Mouse (Mus musculus): Measurements from ENCODE around the gene Mast4.

DNA sequence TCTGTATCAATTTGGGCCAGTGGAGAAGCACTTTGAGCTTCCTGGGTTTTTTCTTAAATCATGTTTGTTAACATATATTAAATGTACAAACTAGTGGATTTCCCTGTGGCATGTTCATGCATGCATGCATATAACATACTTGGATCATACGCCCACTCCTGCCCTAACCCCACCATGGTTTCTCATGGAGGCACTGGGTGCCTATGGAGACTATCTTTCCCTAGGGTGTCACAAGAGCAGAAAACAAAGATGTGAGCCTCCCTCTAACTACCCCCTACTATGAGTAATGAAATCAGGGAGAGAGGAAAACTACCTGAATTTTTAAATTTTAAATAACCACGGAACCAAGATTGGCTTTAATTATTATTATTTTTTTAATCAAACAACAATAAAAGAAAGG, 32.2 kb downstream of the Mast4 start:
- TF ChIP-seq GATA1 (IDR thresholded peaks at IDR 0.05; ENCODE audit: low read length) (no peak), TAL1 (IDR thresholded peaks at IDR 0.05; ENCODE audit: low read length) (no peak)

All from erythroblast, embryonic 14.5 days (primary cell).